ENCODE assay signal across 10 mouse cellular contexts in the genomic region with DNA sequence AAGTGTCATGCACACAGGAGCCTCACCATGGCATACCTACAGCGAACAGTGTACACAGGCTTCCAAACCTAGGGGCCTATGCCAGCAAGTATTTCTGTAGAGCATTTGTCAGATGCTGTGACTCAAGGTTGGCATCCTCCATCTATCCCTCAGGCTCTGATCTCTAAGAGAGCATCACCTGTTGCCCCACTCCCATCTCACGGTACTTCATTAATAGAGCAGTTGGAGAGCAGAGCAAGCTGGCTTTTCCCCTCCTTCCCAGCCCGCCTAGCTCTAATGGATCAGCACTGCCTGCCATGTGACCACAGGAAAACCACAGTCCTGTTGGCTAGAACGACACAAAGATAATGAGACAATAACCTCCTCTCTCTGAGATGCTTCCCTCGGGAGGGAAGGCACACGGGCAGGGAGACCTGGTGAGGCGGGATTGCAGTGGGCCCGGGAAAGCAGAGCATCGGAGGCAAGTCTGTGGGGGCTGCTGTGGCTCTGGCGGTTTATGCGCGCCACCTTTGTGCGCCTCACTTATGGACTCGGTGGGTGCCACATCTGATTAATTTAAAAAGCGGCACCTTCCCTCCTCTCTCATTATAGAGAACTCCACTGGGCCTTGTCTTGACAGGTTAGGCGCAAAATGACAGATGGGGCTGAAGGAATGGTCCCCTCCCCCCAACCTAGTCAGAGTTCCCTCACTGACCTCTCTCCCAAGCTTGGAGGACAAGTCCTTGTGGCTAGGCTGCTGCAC.
A peak's percentile ranks its signal among the peaks of the same experiment; 100 is the strongest.
DNase-seq lines count a peak whose midpoint lies in the region; ATAC-seq lines count a peak whose summit lies in the region.
"Had no signal": no experiment of that assay in that cellular context is flagged by ENCODE, and none has a peak within 500 bp of the region (broad histone marks: within the 10 kb centered on the region; RNA-seq: fewer than 3 reads in every experiment).

No protein-coding gene starts in this region.

- H3K36me3 ChIP-seq in heart, embryonic 12.5 days = no peaks in the 10 kb centered on the region
- no peaks in the 10 kb centered on the region for H3K36me3 ChIP-seq in hindbrain, embryonic 12.5 days
- no peaks in the 10 kb centered on the region for H3K36me3 ChIP-seq in neural tube, embryonic 15.5 days
- H3K36me3 ChIP-seq: stomach, embryonic 15.5 days had no signal

- H3K27me3 ChIP-seq in heart, embryonic 12.5 days (replicated peaks) = no peaks in the 10 kb centered on the region
- no peaks in the 10 kb centered on the region for H3K27me3 ChIP-seq in hindbrain, embryonic 12.5 days
- H3K27me3 ChIP-seq in neural tube, embryonic 15.5 days (replicated peaks) = no peaks in the 10 kb centered on the region
- H3K27me3 ChIP-seq: CH12.LX; stomach, embryonic 15.5 days had no signal

- H3K27ac ChIP-seq in heart, embryonic 12.5 days (ENCODE audit: poor library complexity, severe bottlenecking) = no peak overlapping the region
- peak overlapping the region; percentile 62 for H3K27ac ChIP-seq in hindbrain, embryonic 12.5 days
- no peak overlapping the region for H3K27ac ChIP-seq in neural tube, embryonic 15.5 days (replicated peaks)
- H3K27ac ChIP-seq: stomach, embryonic 15.5 days had no signal

- H3K9ac ChIP-seq in heart, embryonic 12.5 days = no peak overlapping the region
- H3K9ac ChIP-seq in hindbrain, embryonic 12.5 days = no peak overlapping the region
- no peak overlapping the region for H3K9ac ChIP-seq in neural tube, embryonic 15.5 days (replicated peaks)
- H3K9ac ChIP-seq: stomach, embryonic 15.5 days had no signal

- no peak for DNase-seq in heart, postnatal 10 days
- peak; percentile 13 to 16 for DNase-seq in cerebellum, postnatal 25 days
- DNase-seq in layer of hippocampus, adult 11-12 months (ENCODE audit: low spot score) = no peak
- no peak for DNase-seq in c-Kit-positive CD71-positive TER-119-positive erythroid progenitor cells, embryonic 14.5 days (ENCODE audit: low spot score)

- no peak overlapping the region for H3K4me3 ChIP-seq in heart, embryonic 12.5 days
- H3K4me3 ChIP-seq in hindbrain, embryonic 12.5 days = no peak overlapping the region
- H3K4me3 ChIP-seq in neural tube, embryonic 15.5 days (replicated peaks) = no peak overlapping the region
- H3K4me3 ChIP-seq: stomach, embryonic 15.5 days had no signal

- no peaks in the 10 kb centered on the region for H3K9me3 ChIP-seq in heart, embryonic 12.5 days (replicated peaks)
- H3K9me3 ChIP-seq in hindbrain, embryonic 12.5 days (replicated peaks) = no peaks in the 10 kb centered on the region
- no peaks in the 10 kb centered on the region for H3K9me3 ChIP-seq in neural tube, embryonic 15.5 days (replicated peaks)
- H3K9me3 ChIP-seq: stomach, embryonic 15.5 days had no signal

- H3K4me1 ChIP-seq in heart, embryonic 12.5 days (replicated peaks) = peaks cover 5% of the 10 kb centered on the region; the same call in 1 of the 2 replicates
- H3K4me1 ChIP-seq in hindbrain, embryonic 12.5 days = peaks cover 8% of the 10 kb centered on the region; the same call in 1 of the 2 replicates
- H3K4me1 ChIP-seq in neural tube, embryonic 15.5 days = peaks cover 17% of the 10 kb centered on the region
- H3K4me1 ChIP-seq: stomach, embryonic 15.5 days had no signal

- intact Hi-C loops in heart, postnatal 10 days (cut with DNase I) = loop anchor here (5.0 kb wide), 1 partner anchor 102 kb away; no protein-coding TSS in a partner anchor

- WGBS in heart, embryonic 12.5 days = 38% methylated on average over 16 of the region's 16 CpGs
- 37% methylated on average over 16 of the region's 16 CpGs for WGBS in hindbrain, embryonic 12.5 days
- WGBS in neural tube, embryonic 15.5 days = 30% methylated on average over 16 of the region's 16 CpGs

- ATAC-seq in heart, embryonic 12.5 days (ENCODE audit: insufficient number of reproducible peaks, low FRiP score) = no peak
- ATAC-seq in hindbrain, embryonic 12.5 days (ENCODE audit: low FRiP score) = peak; percentile 89
- ATAC-seq in neural tube, embryonic 15.5 days (ENCODE audit: low FRiP score) = peak; percentile 64; the same call in 1 of the 2 replicates
- no peak for ATAC-seq in CD4-positive, CD25-positive, alpha-beta regulatory T cell, adult 4 months

- H3K4me2 ChIP-seq in heart, embryonic 12.5 days = peak overlapping the region; percentile 29
- peak overlapping the region; percentile 40 for H3K4me2 ChIP-seq in hindbrain, embryonic 12.5 days (replicated peaks)
- H3K4me2 ChIP-seq in neural tube, embryonic 15.5 days = peak overlapping the region; percentile 42
- H3K4me2 ChIP-seq: stomach, embryonic 15.5 days had no signal

Comparison
In these comparisons a context has a peak if more than half of its experiments do, and no peak if none do; other contexts are left out.
1. ATAC-seq: peak in hindbrain, embryonic 12.5 days (single experiment) and neural tube, embryonic 15.5 days (single experiment); none in heart, embryonic 12.5 days (single experiment) and CD4-positive, CD25-positive, alpha-beta regulatory T cell, adult 4 months (single experiment).
2. DNase-seq: peak in cerebellum, postnatal 25 days (2 of 2); none in heart, postnatal 10 days (0 of 2), layer of hippocampus, adult 11-12 months (single experiment) and c-Kit-positive CD71-positive TER-119-positive erythroid progenitor cells, embryonic 14.5 days (single experiment).
3. Peak in every context shown above with its lines, with median percentiles within 50 percentile points of each other: H3K4me2 ChIP-seq.